In the genomic region with DNA sequence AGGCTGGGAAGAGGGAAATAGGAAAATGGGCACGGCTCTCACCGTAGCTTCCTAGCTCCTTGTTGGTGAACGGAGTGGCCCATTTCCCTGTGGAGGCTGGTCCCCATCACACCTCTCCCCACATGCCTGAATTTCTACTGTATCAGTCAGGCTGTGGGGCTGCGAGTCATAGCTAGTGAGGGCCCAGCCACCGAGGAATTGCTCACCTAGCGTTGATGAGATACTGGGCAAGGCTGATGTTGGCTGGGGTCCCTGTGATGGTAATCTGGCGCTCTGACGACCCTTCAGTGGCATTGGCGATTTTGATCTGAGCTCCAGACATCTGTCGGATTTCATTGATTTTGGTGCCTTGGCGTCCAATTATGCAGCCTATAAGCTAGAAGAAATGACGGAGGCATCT, we compare ENCODE assay signal across 24 mouse cellular contexts. TPM values are rescaled to one million over a fixed set of nuclear protein-coding genes. Genes with fewer than 3 reads are reported as not detected.
A peak's percentile ranks its signal among the peaks of the same experiment; 100 is the strongest.
DNase-seq lines count a peak whose midpoint lies in the region; ATAC-seq and TF ChIP-seq lines count a peak whose summit lies in the region.
"Had no signal": no experiment of that assay in that cellular context is flagged by ENCODE, and none has a peak within 500 bp of the region (broad histone marks: within the 10 kb centered on the region; RNA-seq: fewer than 3 reads in every experiment).

No protein-coding gene starts in this region.

- 87% methylated on average over 12 of the region's 12 CpGs for WGBS in heart, embryonic 10.5 days
- 80% methylated on average over 12 of the region's 12 CpGs for WGBS in heart, embryonic 12.5 days
- WGBS in liver, postnatal 0 days (ENCODE audit: insufficient replicate concordance), result 83% methylated on average over 12 of the region's 12 CpGs
- 93% methylated on average over 12 of the region's 12 CpGs for WGBS in limb, embryonic 10.5 days

- H3K27ac ChIP-seq in heart, embryonic 10.5 days, result no peak overlapping the region
- H3K27ac ChIP-seq in heart, embryonic 12.5 days (ENCODE audit: poor library complexity, severe bottlenecking), result no peak overlapping the region
- H3K27ac ChIP-seq in liver, postnatal 0 days (ENCODE audit: low read depth), result no peak overlapping the region
- no peak overlapping the region for H3K27ac ChIP-seq in limb, embryonic 10.5 days
- H3K27ac ChIP-seq: embryonic facial prominence, embryonic 15.5 days; forebrain, embryonic 10.5 days; heart, adult 2 months; hindbrain, embryonic 12.5 days had no signal

- H3K27me3 ChIP-seq in heart, embryonic 10.5 days (ENCODE audit: insufficient read depth, poor library complexity, severe bottlenecking), result no peaks in the 10 kb centered on the region
- no peaks in the 10 kb centered on the region for H3K27me3 ChIP-seq in heart, embryonic 12.5 days (replicated peaks)
- H3K27me3 ChIP-seq in liver, postnatal 0 days (ENCODE audit: insufficient read depth, low read length), result no peaks in the 10 kb centered on the region
- no peaks in the 10 kb centered on the region for H3K27me3 ChIP-seq in limb, embryonic 10.5 days (ENCODE audit: low read depth, poor library complexity, severe bottlenecking)
- H3K27me3 ChIP-seq: embryonic facial prominence, embryonic 15.5 days; hindbrain, embryonic 12.5 days; Patski had no signal

- no peak for ATAC-seq in heart, embryonic 12.5 days (ENCODE audit: insufficient number of reproducible peaks, low FRiP score)
- ATAC-seq in liver, postnatal 0 days, result no peak
- ATAC-seq: activated CD4-positive, CD25-positive, alpha-beta regulatory T cell, adult 4 months; forebrain, embryonic 16.5 days; hindbrain, embryonic 16.5 days; Patski had no signal

- H3K4me3 ChIP-seq in heart, embryonic 10.5 days, result no peak overlapping the region
- no peak overlapping the region for H3K4me3 ChIP-seq in heart, embryonic 12.5 days
- no peak overlapping the region for H3K4me3 ChIP-seq in liver, postnatal 0 days (ENCODE audit: low read depth, low read length)
- no peak overlapping the region for H3K4me3 ChIP-seq in limb, embryonic 10.5 days
- H3K4me3 ChIP-seq: embryonic facial prominence, embryonic 15.5 days; erythroblast, embryonic 14.5 days; forebrain, embryonic 10.5 days; heart, adult 2 months; hindbrain, embryonic 12.5 days had no signal

- no peak for TF ChIP-seq EP300 in liver, postnatal 0 days (IDR thresholded peaks at IDR 0.05; ENCODE audit: low read depth)

- no peaks in the 10 kb centered on the region for H3K36me3 ChIP-seq in heart, embryonic 10.5 days
- H3K36me3 ChIP-seq in heart, embryonic 12.5 days, result no peaks in the 10 kb centered on the region
- no peaks in the 10 kb centered on the region for H3K36me3 ChIP-seq in liver, postnatal 0 days (replicated peaks; ENCODE audit: insufficient read depth, low read length)
- H3K36me3 ChIP-seq in limb, embryonic 10.5 days, result no peaks in the 10 kb centered on the region
- H3K36me3 ChIP-seq: embryonic facial prominence, embryonic 15.5 days had no signal

- peak; percentile 52 for DNase-seq in heart, embryonic 10.5 days (ENCODE audit: low spot score)
- DNase-seq in liver, postnatal 0 days, result peak; percentile 8
- no peak for DNase-seq in liver
- DNase-seq in testis, postnatal 10 days (ENCODE audit: low spot score), result peak; percentile 31
- DNase-seq in testis, postnatal 14 days (ENCODE audit: low spot score), result no peak
- DNase-seq in limb, embryonic 10.5 days (ENCODE audit: low spot score), result peak; percentile 10
- DNase-seq in thymus, postnatal 10 days (ENCODE audit: low spot score in 2 of 2), result no peak
- DNase-seq: adrenal gland, postnatal 25 days; cerebellum, adult 11 months; cerebellum, adult 8-10 months; embryo, embryonic 11 days; gastrocnemius, postnatal 10 days; heart, adult 2 months; heart, postnatal 10 days; heart, postnatal 4 days had no signal

- H3K4me2 ChIP-seq in heart, embryonic 12.5 days, result no peak overlapping the region
- no peak overlapping the region for H3K4me2 ChIP-seq in liver, postnatal 0 days (ENCODE audit: low read depth, low read length)
- H3K4me2 ChIP-seq: embryonic facial prominence, embryonic 15.5 days; hindbrain, embryonic 12.5 days had no signal

- TF ChIP-seq CTCF in liver, postnatal 0 days (IDR thresholded peaks at IDR 0.05; ENCODE audit: low read depth), result no peak

- H3K4me1 ChIP-seq in heart, embryonic 10.5 days, result no peaks in the 10 kb centered on the region
- H3K4me1 ChIP-seq in heart, embryonic 12.5 days (replicated peaks), result no peaks in the 10 kb centered on the region
- no peaks in the 10 kb centered on the region for H3K4me1 ChIP-seq in liver, postnatal 0 days (ENCODE audit: insufficient read depth)
- no peaks in the 10 kb centered on the region for H3K4me1 ChIP-seq in limb, embryonic 10.5 days
- H3K4me1 ChIP-seq: embryonic facial prominence, embryonic 15.5 days; forebrain, embryonic 10.5 days; hindbrain, embryonic 12.5 days had no signal

- H3K9me3 ChIP-seq in heart, embryonic 10.5 days, result no peaks in the 10 kb centered on the region
- no peaks in the 10 kb centered on the region for H3K9me3 ChIP-seq in heart, embryonic 12.5 days (replicated peaks)
- H3K9me3 ChIP-seq in liver, postnatal 0 days (ENCODE audit: low read length), result no peaks in the 10 kb centered on the region
- H3K9me3 ChIP-seq in limb, embryonic 10.5 days (replicated peaks), result no peaks in the 10 kb centered on the region
- H3K9me3 ChIP-seq: embryonic facial prominence, embryonic 15.5 days; forebrain, embryonic 10.5 days; hindbrain, embryonic 12.5 days had no signal

- no peak overlapping the region for H3K9ac ChIP-seq in heart, embryonic 12.5 days
- H3K9ac ChIP-seq in liver, postnatal 0 days (replicated peaks), result no peak overlapping the region
- H3K9ac ChIP-seq: embryonic facial prominence, embryonic 15.5 days; hindbrain, embryonic 12.5 days had no signal

RNA-seq across cellular contexts. Expression of a gene that starts 37.0 kb away (rescaled TPM):
- 17.1 and 18.2 TPM in 2 replicates for polyA plus RNA-seq in heart, embryonic 10.5 days (2016; fragmentation: Nextera tagmentation; extraction: Ambion mirVana)
- 35.9 and 37.1 TPM in 2 replicates for polyA plus RNA-seq in heart, embryonic 12.5 days (2016; fragmentation: Nextera tagmentation; extraction: Ambion mirVana)
- polyA plus RNA-seq in liver, postnatal 0 days (2015; fragmentation: Nextera tagmentation; extraction: Ambion mirVana), result 7.7 and 8.7 TPM in 2 replicates
- polyA plus RNA-seq in limb, embryonic 10.5 days (2016; fragmentation: Nextera tagmentation; extraction: Ambion mirVana), result 4.1 and 7.8 TPM in 2 replicates
- polyA plus RNA-seq: activated CD4-positive, CD25-positive, alpha-beta regulatory T cell, adult 4 months; erythroblast, embryonic 14.5 days had no signal

Comparison
In these comparisons a context has a peak if more than half of its experiments do, and no peak if none do; other contexts are left out.
1. DNase-seq: peak in heart, embryonic 10.5 days (single experiment), liver, postnatal 0 days (single experiment), testis, postnatal 10 days (single experiment) and limb, embryonic 10.5 days (single experiment); none in liver (single experiment), testis, postnatal 14 days (single experiment) and thymus, postnatal 10 days (0 of 2).